Mouse (Mus musculus): Measurements from ENCODE around the gene Eif2d. TPM values are rescaled to one million over a fixed set of nuclear protein-coding genes. Genes with fewer than 3 reads are reported as not detected.

The Eif2d gene
- polyA plus RNA-seq (2012; rRNA removed): 10.3 and 14.4 TPM in 2 replicates

DNA sequence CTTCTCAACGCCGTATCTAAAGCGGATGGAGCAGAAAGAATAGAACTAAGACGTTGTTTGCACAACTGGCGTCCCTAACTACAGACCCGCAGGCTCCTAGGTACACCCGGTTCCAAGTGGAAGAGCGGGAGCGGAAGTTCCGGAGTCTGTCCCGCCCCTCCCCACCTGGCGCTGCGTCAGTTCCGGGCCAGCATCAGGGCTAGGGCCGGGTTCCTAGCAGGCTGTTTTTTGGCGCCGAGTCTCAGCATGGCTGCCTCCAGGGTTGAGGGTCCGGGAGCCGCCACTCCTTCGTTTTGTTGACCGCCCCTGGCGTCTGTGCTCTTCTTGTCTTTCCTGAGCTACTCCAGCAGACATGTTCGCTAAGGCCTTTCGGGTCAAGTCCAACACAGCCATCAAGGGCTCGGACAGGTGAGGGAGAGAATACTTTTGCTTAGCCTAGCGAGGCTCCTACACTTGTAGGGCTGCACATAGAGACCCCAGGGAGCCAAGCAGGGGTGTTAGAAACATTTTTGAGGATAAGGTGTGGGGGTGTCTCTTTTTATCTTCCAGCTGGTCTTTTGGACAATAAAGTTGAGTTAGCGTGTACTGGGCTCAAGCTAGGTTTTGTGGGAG, at the start of gene Eif2d:
Gene Eif2d (plus strand): TSS at position 164 of the 612 bp plus-strand sequence.
- Histone ChIP-seq H3K27me3 (ENCODE audit: control insufficient read depth, insufficient read depth, low read length) (no peaks in the 10 kb centered on the region), H3K4me1 (ENCODE audit: control insufficient read depth, insufficient read depth, insufficient read length, low read length) (peaks cover 2% of the 10 kb centered on the region; the same call in 1 of the 2 replicates), H3K36me3 (ENCODE audit: control insufficient read depth, insufficient read depth, low read length) (peaks cover 7% of the 10 kb centered on the region; the same call in 1 of the 2 replicates), H3K4me3 (ENCODE audit: low read depth, low read length) (peak within 1 kb of the TSS; percentile 72), H3K27ac (ENCODE audit: insufficient read depth, low read depth, low read length) (no peak within 1 kb of the TSS)
- TF ChIP-seq CTCF (IDR thresholded peaks at IDR 0.05; ENCODE audit: extremely low read depth, insufficient read length, insufficient replicate concordance, low read depth, low read length) (no peak), POLR2A (IDR thresholded peaks at IDR 0.05; ENCODE audit: low read depth, low read length) (peak; percentile 63)
- under 1% methylated on average over 27 of the region's 27 CpGs for WGBS

DNA sequence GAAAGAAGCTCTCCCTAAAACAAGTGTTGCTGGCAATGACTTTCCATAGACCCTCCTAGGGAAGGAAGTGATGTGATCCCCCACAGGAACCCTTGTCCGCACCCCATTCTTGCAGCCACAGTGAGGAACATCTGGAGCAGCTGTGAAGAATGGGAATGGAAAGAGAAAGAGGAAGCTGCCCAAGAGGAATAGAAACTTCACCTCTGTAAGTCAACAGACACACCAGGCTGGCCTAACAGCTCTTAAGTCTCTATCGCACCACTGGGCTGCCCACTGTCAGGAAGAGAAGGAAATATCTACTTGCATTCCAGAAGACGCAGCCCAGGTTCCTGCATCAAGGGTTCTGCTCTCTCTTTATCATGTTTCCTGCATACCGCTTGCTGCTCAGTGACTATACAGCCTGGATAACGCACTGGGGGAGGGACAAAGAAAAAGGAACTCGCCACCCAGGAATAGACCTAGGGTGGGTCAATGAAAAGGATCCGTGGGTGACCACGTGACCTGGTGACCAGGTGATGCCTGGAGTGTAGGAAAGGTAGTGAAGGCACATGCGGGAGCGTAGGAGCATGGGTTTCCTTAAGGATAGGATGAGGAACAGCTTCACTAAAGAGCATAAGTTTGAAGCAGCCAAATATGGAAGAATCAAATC, 49.1 kb upstream of the Eif2d start:
- H3K27ac ChIP-seq (ENCODE audit: insufficient read depth, low read depth, low read length): peak overlapping the region; percentile 36; the same call in 1 of the 2 replicates
- TF ChIP-seq CTCF (IDR thresholded peaks at IDR 0.05; ENCODE audit: extremely low read depth, insufficient read length, insufficient replicate concordance, low read depth, low read length) (no peak), POLR2A (IDR thresholded peaks at IDR 0.05; ENCODE audit: low read depth, low read length) (no peak)
- WGBS: 56% methylated on average over 10 of the region's 10 CpGs
- H3K4me3 ChIP-seq (ENCODE audit: low read depth, low read length): no peak overlapping the region
- no peaks in the 10 kb centered on the region for H3K36me3 ChIP-seq (ENCODE audit: control insufficient read depth, insufficient read depth, low read length)
- H3K27me3 ChIP-seq (ENCODE audit: control insufficient read depth, insufficient read depth, low read length): no peaks in the 10 kb centered on the region
- peaks cover 2% of the 10 kb centered on the region; the same call in 1 of the 2 replicates for H3K4me1 ChIP-seq (ENCODE audit: control insufficient read depth, insufficient read depth, insufficient read length, low read length)

- peaks cover 2% of the 10 kb centered on the region for H3K4me1 ChIP-seq (ENCODE audit: control insufficient read depth, insufficient read depth, insufficient read length, low read length)
- H3K27ac ChIP-seq (ENCODE audit: insufficient read depth, low read depth, low read length): no peak overlapping the region
- H3K4me3 ChIP-seq (ENCODE audit: low read depth, low read length): no peak overlapping the region
- H3K36me3 ChIP-seq (ENCODE audit: control insufficient read depth, insufficient read depth, low read length): no peaks in the 10 kb centered on the region
- H3K27me3 ChIP-seq (ENCODE audit: control insufficient read depth, insufficient read depth, low read length): no peaks in the 10 kb centered on the region
- TF ChIP-seq CTCF (IDR thresholded peaks at IDR 0.05; ENCODE audit: extremely low read depth, insufficient read length, insufficient replicate concordance, low read depth, low read length) (no peak), POLR2A (IDR thresholded peaks at IDR 0.05; ENCODE audit: low read depth, low read length) (no peak)
- 38% methylated on average over 10 of the region's 10 CpGs for WGBS
Measured at GRCm38 (mm10) chr1:131107575-131108308, 45.2 kb upstream of the Eif2d start.

- Histone ChIP-seq H3K4me1 (ENCODE audit: control insufficient read depth, insufficient read depth, insufficient read length, low read length) (peaks cover 2% of the 10 kb centered on the region), H3K4me3 (ENCODE audit: low read depth, low read length) (no peak overlapping the region), H3K27me3 (ENCODE audit: control insufficient read depth, insufficient read depth, low read length) (no peaks in the 10 kb centered on the region), H3K36me3 (ENCODE audit: control insufficient read depth, insufficient read depth, low read length) (no peaks in the 10 kb centered on the region), H3K27ac (ENCODE audit: insufficient read depth, low read depth, low read length) (peak overlapping the region; percentile 40)
- WGBS: 73% methylated on average over 12 of the region's 12 CpGs
- TF ChIP-seq POLR2A (IDR thresholded peaks at IDR 0.05; ENCODE audit: low read depth, low read length) (no peak), CTCF (IDR thresholded peaks at IDR 0.05; ENCODE audit: extremely low read depth, insufficient read length, insufficient replicate concordance, low read depth, low read length) (no peak)
Measured at GRCm38 (mm10) chr1:131110525-131111106, 42.4 kb upstream of the Eif2d start.

DNA sequence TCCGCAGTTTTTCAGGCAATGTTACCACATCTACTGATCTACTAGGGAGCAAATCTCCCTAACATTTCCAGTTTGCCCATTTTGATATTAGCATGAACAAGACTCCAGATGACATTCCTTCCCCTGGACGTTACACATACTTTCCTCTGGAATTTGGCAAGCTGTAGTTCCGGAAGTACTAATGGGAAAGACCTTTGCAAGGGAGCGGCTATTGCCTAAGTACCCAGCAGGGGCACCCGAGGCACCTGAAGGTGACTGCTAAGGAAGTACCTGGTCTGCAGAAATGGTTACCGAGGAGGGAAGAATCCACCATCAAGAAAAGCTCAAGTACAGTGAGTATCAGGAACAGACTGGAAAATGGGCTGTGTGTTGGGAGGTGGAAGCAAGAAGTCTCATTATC, 40.4 kb upstream of the Eif2d start:
- TF ChIP-seq POLR2A (IDR thresholded peaks at IDR 0.05; ENCODE audit: low read depth, low read length) (no peak), CTCF (IDR thresholded peaks at IDR 0.05; ENCODE audit: extremely low read depth, insufficient read length, insufficient replicate concordance, low read depth, low read length) (peak; percentile 39; the same call in 1 of the 2 replicates)
- WGBS: 20% methylated on average over 6 of the region's 6 CpGs
- no peaks in the 10 kb centered on the region for H3K36me3 ChIP-seq (ENCODE audit: control insufficient read depth, insufficient read depth, low read length)
- H3K27me3 ChIP-seq (ENCODE audit: control insufficient read depth, insufficient read depth, low read length): no peaks in the 10 kb centered on the region
- H3K4me3 ChIP-seq (ENCODE audit: low read depth, low read length): no peak overlapping the region
- H3K27ac ChIP-seq (ENCODE audit: insufficient read depth, low read depth, low read length): no peak overlapping the region
- H3K4me1 ChIP-seq (ENCODE audit: control insufficient read depth, insufficient read depth, insufficient read length, low read length): peaks cover 2% of the 10 kb centered on the region

DNA sequence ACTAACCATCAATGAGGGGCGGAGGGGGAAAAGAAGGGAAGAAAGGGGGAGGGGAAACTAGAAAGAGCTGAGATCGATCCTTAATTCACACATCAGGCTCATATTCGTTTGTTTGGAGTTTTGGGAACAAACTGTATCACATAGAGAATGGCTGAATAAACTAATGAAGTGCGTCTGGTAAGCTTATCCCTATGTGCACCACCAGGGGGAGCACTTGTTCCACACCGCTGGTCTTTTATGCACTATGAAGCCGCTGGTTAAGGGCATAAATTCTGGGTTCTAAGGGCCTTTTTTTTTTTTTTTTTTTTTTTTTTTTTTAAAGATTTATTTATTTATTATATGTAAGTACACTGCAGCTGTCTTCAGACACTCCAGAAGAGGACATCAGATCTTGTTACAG, 37.0 kb upstream of the Eif2d start:
- Histone ChIP-seq H3K4me1 (ENCODE audit: control insufficient read depth, insufficient read depth, insufficient read length, low read length) (no peaks in the 10 kb centered on the region), H3K36me3 (ENCODE audit: control insufficient read depth, insufficient read depth, low read length) (no peaks in the 10 kb centered on the region), H3K27me3 (ENCODE audit: control insufficient read depth, insufficient read depth, low read length) (no peaks in the 10 kb centered on the region), H3K27ac (ENCODE audit: insufficient read depth, low read depth, low read length) (no peak overlapping the region), H3K4me3 (ENCODE audit: low read depth, low read length) (no peak overlapping the region)
- TF ChIP-seq CTCF (IDR thresholded peaks at IDR 0.05; ENCODE audit: extremely low read depth, insufficient read length, insufficient replicate concordance, low read depth, low read length): peak; percentile 60; the same call in 1 of the 2 replicates
- TF ChIP-seq POLR2A (IDR thresholded peaks at IDR 0.05; ENCODE audit: low read depth, low read length): no peak
- WGBS: 9% methylated on average over 6 of the region's 6 CpGs

All from small intestine, adult 2 months (tissue).